Mouse (Mus musculus) MEL (cell line): ENCODE measurements around the gene Cmtm6.

Experiments
- GATA1 ChIP-seq: IDR thresholded peaks from 2 replicates; pipeline ENCODE4 v1.6.1; 2011; ENCODE audit warnings: low read depth, low read length, improper control_type of control experiment
- HCFC1 ChIP-seq: IDR thresholded peaks from 2 replicates; pipeline ENCODE4 v1.6.1; 2012; ENCODE audit warnings: low read depth, mild to moderate bottlenecking, inconsistent platforms, low read length, improper control_type of control experiment, moderate library complexity
- KAT2A ChIP-seq: conservative IDR thresholded peaks from 2 replicates; pipeline ENCODE4 v1.6.1; 2012; ENCODE audit warnings: low read depth, low read length, improper control_type of control experiment, inconsistent platforms
- MAZ ChIP-seq: IDR thresholded peaks from 2 replicates; pipeline ENCODE4 v1.6.1; 2012; ENCODE audit warnings: low read depth, mild to moderate bottlenecking, inconsistent platforms, low read length, improper control_type of control experiment
- MYC ChIP-seq: IDR thresholded peaks from 2 replicates; pipeline ENCODE4 v1.6.1; 2011; ENCODE audit warnings: low read depth, mild to moderate bottlenecking, low read length, improper control_type of control experiment, moderate library complexity
- POLR2A ChIP-seq, 2 experiments: IDR thresholded peaks; 2 replicates each; pipeline ENCODE4 v1.6.1; 2011 to 2012; ENCODE audit warnings: low read length in 2 of 2, mild to moderate bottlenecking in 2 of 2, control low read depth in 1 of 2, improper control_type of control experiment in 1 of 2, low read depth in 1 of 2, moderate library complexity in 1 of 2; ENCODE audit not compliant: control insufficient read depth in 1 of 2, insufficient read depth in 1 of 2, poor library complexity in 1 of 2
- POLR2AphosphoS5 ChIP-seq: IDR thresholded peaks from 2 replicates; pipeline ENCODE4 v1.6.1; 2012; ENCODE audit warnings: low read depth, borderline replicate concordance, mild to moderate bottlenecking, inconsistent platforms, low read length, moderate library complexity, mixed read lengths
- ZNF384 ChIP-seq: IDR thresholded peaks from 2 replicates; pipeline ENCODE4 v1.6.1; 2012; ENCODE audit warnings: low read depth, mild to moderate bottlenecking, inconsistent platforms, low read length, improper control_type of control experiment

DNA sequence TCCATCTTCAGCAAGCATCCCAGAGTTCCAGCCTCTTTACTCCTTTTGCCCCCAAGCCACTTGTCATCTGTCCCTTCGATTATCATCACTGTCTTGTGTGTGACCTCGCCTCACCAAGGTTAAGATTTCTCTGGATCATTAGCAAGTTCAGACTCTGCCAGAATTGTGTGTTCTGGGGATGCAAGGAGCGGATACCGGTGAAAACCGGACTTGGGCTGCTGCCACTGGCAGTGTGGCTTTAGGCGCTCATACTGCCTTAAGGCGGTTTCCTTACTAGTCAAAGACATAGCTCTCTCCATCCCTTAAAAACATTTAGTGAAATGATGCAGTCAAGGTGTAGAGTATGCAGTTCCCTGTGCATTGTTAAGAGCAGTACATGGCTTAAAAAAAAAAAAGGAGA lies 48.0 kb downstream of the Cmtm6 start:
- TF ChIP-seq KAT2A (no peak), POLR2A (IDR thresholded peaks at IDR 0.05; ENCODE audit: control insufficient read depth in 1 of 2, insufficient read depth in 1 of 2, low read depth in 1 of 2, low read length in 2 of 2, poor library complexity in 1 of 2) (no peak), ZNF384 (no peak), MYC (no peak), GATA1 (no peak), POLR2AphosphoS5 (no peak), MAZ (no peak), HCFC1 (no peak)
